Mouse (Mus musculus) stomach, postnatal 0 days (tissue): ENCODE data around the gene Cenpm.

ENCODE experiments used
- CTCF ChIP-seq: IDR thresholded peaks from 2 replicates; pipeline ENCODE4 v1.5.1; 2016; ENCODE audit warnings: antibody characterized with exemption, low read depth, mild to moderate bottlenecking, moderate library complexity
- EP300 ChIP-seq: optimal IDR thresholded peaks from 2 replicates; pipeline ENCODE3; 2016; ENCODE audit warnings: antibody characterized with exemption

- TF ChIP-seq EP300 (no peak), CTCF (no peak)
These were observed 30.7 kb upstream of the Cenpm start for GRCm38 (mm10) chr15:82274927-82275901.
